Mouse (Mus musculus) neutrophil, adult 5-6 weeks (primary cell): Measurements from ENCODE around the gene Tcte3. TPM values are rescaled to one million over a fixed set of nuclear protein-coding genes. Genes with fewer than 3 reads are reported as not detected.

Source experiments
- total RNA-seq: library from RNA; stranded (forward); fragments of 200-1000 nt; gene quantifications from 2 replicates; pipeline ENCODE4 v1.2.3, GENCODE M21; 2017

The Tcte3 gene
- total RNA-seq, 1 experiment from 2014 or later = not detected

Other genes with a start within 250 kb of the Tcte3 start
- not detected in 2 replicates for gene Wdr27, start 98.3 kb downstream of the Tcte3 start, total RNA-seq
- gene 1600012H06Rik, start 98.3 kb downstream of the Tcte3 start, total RNA-seq = 27.9 and 28.5 TPM in 2 replicates
- gene Phf10, start 80.2 kb downstream of the Tcte3 start, total RNA-seq = 37.2 and 37.8 TPM in 2 replicates
- 13.9 and 18.3 TPM in 2 replicates for gene 9030025P20Rik, start 63.0 kb downstream of the Tcte3 start, total RNA-seq
- gene Gm3417, start 62.7 kb downstream of the Tcte3 start, total RNA-seq = 1.6 TPM in 1 of 2 replicates, not detected in the other
- 4.3 and 9.1 TPM in 2 replicates for gene Gm3435, start 31.3 kb downstream of the Tcte3 start, total RNA-seq
- gene Ermard, start 280 bp downstream of the Tcte3 start, total RNA-seq = 132 and 146 TPM in 2 replicates
- 12.9 and 14.3 TPM in 2 replicates for gene Gm3448, start within 50 bp of the Tcte3 start, total RNA-seq